Mouse (Mus musculus): ENCODE data around the gene Polr2h.

GRCm38 (mm10) chr16:20725750-20726149, 8.3 kb downstream of the Polr2h start:
- TF ChIP-seq SRF (IDR thresholded peaks at IDR 0.05; ENCODE audit: control insufficient read depth, insufficient read length, low read depth) = no peak
- no peak for TF ChIP-seq MAX (IDR thresholded peaks at IDR 0.05; ENCODE audit: low read depth)
- TF ChIP-seq POLR2A (IDR thresholded peaks at IDR 0.05; ENCODE audit: insufficient read length, low read depth) = no peak
- no peak for TF ChIP-seq E2F4 (IDR thresholded peaks at IDR 0.05; ENCODE audit: insufficient read depth)
- TF ChIP-seq USF1 (IDR thresholded peaks at IDR 0.05; ENCODE audit: low read depth) = no peak
- TF ChIP-seq TCF12 (IDR thresholded peaks at IDR 0.05; ENCODE audit: insufficient read depth, poor library complexity, severe bottlenecking) = no peak

All from myocyte (in vitro differentiated cells).